Mouse (Mus musculus) spleen, adult 18-20 months (tissue): ENCODE data around the gene Specc1l.

ENCODE experiments used
- DNase-seq, 2 experiments: peaks; one replicate each; pipeline ENCODE4 v3.0.0; 2022; ENCODE audit warnings: mixed read lengths in 2 of 2

The Specc1l gene

GRCm38 (mm10) chr10:75224630-75225029 is 12.8 kb downstream of the Specc1l start:
- no peak for DNase-seq

GRCm38 (mm10) chr10:75227381-75227780 is 15.5 kb downstream of the Specc1l start:
- DNase-seq: no peak

GRCm38 (mm10) chr10:75230572-75230971 is 18.7 kb downstream of the Specc1l start:
- DNase-seq: no peak

GRCm38 (mm10) chr10:75231876-75232275 is 20.0 kb downstream of the Specc1l start:
- no peak for DNase-seq

- no peak for DNase-seq
Measured at GRCm38 (mm10) chr10:75232612-75233155, 20.8 kb downstream of the Specc1l start.

- no peak for DNase-seq
Measured at GRCm38 (mm10) chr10:75233489-75233888, 21.6 kb downstream of the Specc1l start.

GRCm38 (mm10) chr10:75235726-75236125 is 23.9 kb downstream of the Specc1l start:
- no peak for DNase-seq

GRCm38 (mm10) chr10:75236156-75236555 is 24.3 kb downstream of the Specc1l start:
- DNase-seq: no peak

- no peak for DNase-seq
Measured at GRCm38 (mm10) chr10:75237166-75237565, 25.3 kb downstream of the Specc1l start.

- no peak for DNase-seq
Measured at GRCm38 (mm10) chr10:75240583-75241250, 28.8 kb downstream of the Specc1l start.

GRCm38 (mm10) chr10:75245806-75246205 is 33.9 kb downstream of the Specc1l start:
- DNase-seq: no peak

- no peak for DNase-seq
Measured at GRCm38 (mm10) chr10:75246331-75246730, 34.5 kb downstream of the Specc1l start.

- no peak for DNase-seq
Measured at GRCm38 (mm10) chr10:75251011-75251410, 39.1 kb downstream of the Specc1l start.

GRCm38 (mm10) chr10:75252301-75253022 is 40.6 kb downstream of the Specc1l start:
- DNase-seq: no peak

GRCm38 (mm10) chr10:75255091-75255490 is 43.2 kb downstream of the Specc1l start:
- peak in 1 of 2 experiments; percentile 24 for DNase-seq

- no peak for DNase-seq
Measured at GRCm38 (mm10) chr10:75257401-75257800, 45.5 kb downstream of the Specc1l start.

GRCm38 (mm10) chr10:75258241-75258640 is 46.4 kb downstream of the Specc1l start:
- DNase-seq: peak; percentile 46 to 48

- DNase-seq: no peak
Measured at GRCm38 (mm10) chr10:75261268-75261667, 49.4 kb downstream of the Specc1l start.

GRCm38 (mm10) chr10:75264993-75265555 is 53.2 kb downstream of the Specc1l start:
- DNase-seq: no peak

GRCm38 (mm10) chr10:75273020-75273419 is 61.1 kb downstream of the Specc1l start:
- no peak for DNase-seq

GRCm38 (mm10) chr10:75276427-75277013 is 64.6 kb downstream of the Specc1l start:
- no peak for DNase-seq

- DNase-seq: peak in 1 of 2 experiments; percentile 43
Measured at GRCm38 (mm10) chr10:75277501-75277900, 65.6 kb downstream of the Specc1l start.

GRCm38 (mm10) chr10:75282648-75283047 is 70.8 kb downstream of the Specc1l start:
- DNase-seq: peak; percentile 47 to 49
